Mouse (Mus musculus) neural tube, embryonic 12.5 days (tissue): Measurements from ENCODE around the gene Adgrg7. TPM values are rescaled to one million over a fixed set of nuclear protein-coding genes. Genes with fewer than 3 reads are reported as not detected.

Experiments used
- ATAC-seq: fragments of 200-750 bp; cut with Nextera tagmentation; 2 replicates; pipeline ENCODE4 v1.8.0; 2017; ENCODE audit warnings: low read depth, mild to moderate bottlenecking, moderate TSS enrichment, moderate library complexity; ENCODE audit not compliant: low FRiP score
- H3K27ac ChIP-seq: fragments of 300-500 bp; sonication (generic); 2 replicates; pipeline ENCODE4 v1.5.1; 2016
- H3K27me3 ChIP-seq: fragments of 300-500 bp; sonication (generic); replicated peaks from 2 replicates; pipeline ENCODE4 v1.6.1; 2016; ENCODE audit warnings: mild to moderate bottlenecking
- H3K36me3 ChIP-seq: fragments of 300-500 bp; sonication (generic); 2 replicates; pipeline ENCODE4 v1.6.1; 2016; ENCODE audit warnings: mild to moderate bottlenecking
- H3K4me1 ChIP-seq: fragments of 300-500 bp; sonication (generic); 2 replicates; pipeline ENCODE4 v1.6.1; 2016
- H3K4me2 ChIP-seq: fragments of 300-500 bp; sonication (generic); replicated peaks from 2 replicates; pipeline ENCODE4 v1.6.1; 2016; ENCODE audit warnings: mild to moderate bottlenecking
- H3K4me3 ChIP-seq: fragments of 300-500 bp; sonication (generic); 2 replicates; pipeline ENCODE4 v1.5.1; 2016
- H3K9ac ChIP-seq: fragments of 300-500 bp; sonication (generic); 2 replicates; pipeline ENCODE4 v1.6.1; 2016; ENCODE audit warnings: mild to moderate bottlenecking
- H3K9me3 ChIP-seq: fragments of 300-500 bp; sonication (generic); 2 replicates; pipeline ENCODE4 v1.6.1; 2016; ENCODE audit warnings: mild to moderate bottlenecking
- WGBS: fragments of 180-500 bp; shearing (Covaris S2); methylation state at CpG from one replicate; pipeline ENCODE4 v1.1.7; 2016; 5-methylcytosine and 5-hydroxymethylcytosine counted together
- polyA plus RNA-seq: library from polyadenylated mRNA; unstranded; fragments of >200 nt; fragmentation: Nextera tagmentation; extraction: Ambion mirVana; gene quantifications from 2 replicates; pipeline ENCODE4 v1.2.1, GENCODE M21; 2016

Gene Adgrg7
- 0.06 and 0.08 TPM in 2 replicates for polyA plus RNA-seq

- Histone ChIP-seq H3K27ac (no peak within 1 kb of the TSS), H3K9ac (no peak within 1 kb of the TSS), H3K4me2 (no peak within 1 kb of the TSS), H3K36me3 (no peaks in the 10 kb centered on the region), H3K4me3 (no peak within 1 kb of the TSS), H3K27me3 (no peaks in the 10 kb centered on the region), H3K4me1 (no peaks in the 10 kb centered on the region), H3K9me3 (no peaks in the 10 kb centered on the region)
- no peak for ATAC-seq
- WGBS, result 67% methylated on average over 8 of the region's 8 CpGs
These were observed at the start of gene Adgrg7 for GRCm38 (mm10) chr16:56795481-56796139. TSS of gene Adgrg7 (minus strand) at chr16:56795855.

- Histone ChIP-seq H3K27ac (no peak overlapping the region), H3K27me3 (no peaks in the 10 kb centered on the region), H3K4me1 (no peaks in the 10 kb centered on the region), H3K4me3 (no peak overlapping the region), H3K9ac (no peak overlapping the region), H3K9me3 (no peaks in the 10 kb centered on the region), H3K36me3 (no peaks in the 10 kb centered on the region), H3K4me2 (no peak overlapping the region)
- WGBS, result 90% methylated on average over 5 of the region's 5 CpGs
- ATAC-seq, result no peak
These were observed 47.3 kb upstream of the Adgrg7 start for GRCm38 (mm10) chr16:56842988-56843387.

GRCm38 (mm10) chr16:56833312-56833711 is 37.7 kb upstream of the Adgrg7 start:
- Histone ChIP-seq H3K36me3 (no peaks in the 10 kb centered on the region), H3K4me2 (no peak overlapping the region), H3K9me3 (no peaks in the 10 kb centered on the region), H3K4me3 (no peak overlapping the region), H3K27me3 (no peaks in the 10 kb centered on the region), H3K27ac (no peak overlapping the region), H3K4me1 (no peaks in the 10 kb centered on the region), H3K9ac (no peak overlapping the region)
- WGBS, result 96% methylated on average over 1 of the region's 1 CpGs
- ATAC-seq, result no peak

- no peak overlapping the region for H3K4me2 ChIP-seq
- H3K9ac ChIP-seq, result no peak overlapping the region
- no peaks in the 10 kb centered on the region for H3K27me3 ChIP-seq
- no peak for ATAC-seq
- no peaks in the 10 kb centered on the region for H3K9me3 ChIP-seq
- H3K4me3 ChIP-seq, result no peak overlapping the region
- no peak overlapping the region for H3K27ac ChIP-seq
- no peaks in the 10 kb centered on the region for H3K4me1 ChIP-seq
- H3K36me3 ChIP-seq, result no peaks in the 10 kb centered on the region
- WGBS, result 91% methylated on average over 2 of the region's 2 CpGs
These were observed 36.3 kb upstream of the Adgrg7 start for GRCm38 (mm10) chr16:56831986-56832385.

- no peak for ATAC-seq
- Histone ChIP-seq H3K36me3 (no peaks in the 10 kb centered on the region), H3K4me3 (no peak overlapping the region), H3K4me2 (no peak overlapping the region), H3K27ac (no peak overlapping the region), H3K9ac (no peak overlapping the region), H3K27me3 (no peaks in the 10 kb centered on the region), H3K9me3 (no peaks in the 10 kb centered on the region), H3K4me1 (no peaks in the 10 kb centered on the region)
- 82% methylated on average over 6 of the region's 6 CpGs for WGBS
These were observed 5.9 kb upstream of the Adgrg7 start for GRCm38 (mm10) chr16:56801370-56802109.

- no peak overlapping the region for H3K4me2 ChIP-seq
- 93% methylated on average over 7 of the region's 7 CpGs for WGBS
- no peaks in the 10 kb centered on the region for H3K27me3 ChIP-seq
- no peaks in the 10 kb centered on the region for H3K36me3 ChIP-seq
- H3K4me3 ChIP-seq, result no peak overlapping the region
- no peaks in the 10 kb centered on the region for H3K9me3 ChIP-seq
- no peak overlapping the region for H3K27ac ChIP-seq
- no peaks in the 10 kb centered on the region for H3K4me1 ChIP-seq
- no peak for ATAC-seq
- H3K9ac ChIP-seq, result no peak overlapping the region
These were observed 5.3 kb upstream of the Adgrg7 start for GRCm38 (mm10) chr16:56800946-56801345.

- no peaks in the 10 kb centered on the region for H3K27me3 ChIP-seq
- 49% methylated on average over 2 of the region's 2 CpGs for WGBS
These were observed 4.8 kb upstream of the Adgrg7 start for GRCm38 (mm10) chr16:56800469-56800868.

GRCm38 (mm10) chr16:56799541-56800029 is 3.9 kb upstream of the Adgrg7 start:
- Histone ChIP-seq H3K27ac (no peak overlapping the region), H3K27me3 (no peaks in the 10 kb centered on the region), H3K4me3 (no peak overlapping the region), H3K36me3 (no peaks in the 10 kb centered on the region), H3K4me1 (no peaks in the 10 kb centered on the region), H3K9ac (no peak overlapping the region), H3K9me3 (no peaks in the 10 kb centered on the region), H3K4me2 (no peak overlapping the region)
- WGBS, result 87% methylated on average over 3 of the region's 3 CpGs
- no peak for ATAC-seq

More at GRCm38 (mm10) chr16:56800469-56800868, 4.8 kb upstream of the Adgrg7 start:
- no peak for ATAC-seq
- H3K36me3 ChIP-seq, result no peaks in the 10 kb centered on the region
- H3K27ac ChIP-seq, result no peak overlapping the region
- no peak overlapping the region for H3K9ac ChIP-seq
- H3K9me3 ChIP-seq, result no peaks in the 10 kb centered on the region
- H3K4me3 ChIP-seq, result no peak overlapping the region
- H3K4me2 ChIP-seq, result no peak overlapping the region
- no peaks in the 10 kb centered on the region for H3K4me1 ChIP-seq

- Histone ChIP-seq H3K4me1 (no peaks in the 10 kb centered on the region), H3K27me3 (no peaks in the 10 kb centered on the region), H3K36me3 (no peaks in the 10 kb centered on the region), H3K9me3 (no peaks in the 10 kb centered on the region), H3K27ac (no peak overlapping the region), H3K9ac (no peak overlapping the region), H3K4me2 (no peak overlapping the region), H3K4me3 (no peak overlapping the region)
- no peak for ATAC-seq
- WGBS, result 87% methylated on average over 7 of the region's 7 CpGs
These were observed 3.2 kb upstream of the Adgrg7 start for GRCm38 (mm10) chr16:56798873-56799272.

GRCm38 (mm10) chr16:56794383-56795144 is 1.1 kb downstream of the Adgrg7 start:
- 80% methylated on average over 7 of the region's 7 CpGs for WGBS
- no peak for ATAC-seq
- Histone ChIP-seq H3K27me3 (no peaks in the 10 kb centered on the region), H3K4me2 (no peak overlapping the region), H3K9ac (no peak overlapping the region), H3K9me3 (no peaks in the 10 kb centered on the region), H3K27ac (no peak overlapping the region), H3K4me3 (no peak overlapping the region), H3K4me1 (no peaks in the 10 kb centered on the region), H3K36me3 (no peaks in the 10 kb centered on the region)

GRCm38 (mm10) chr16:56793778-56794177 is 1.9 kb downstream of the Adgrg7 start:
- no peak overlapping the region for H3K4me2 ChIP-seq
- no peaks in the 10 kb centered on the region for H3K4me1 ChIP-seq
- no peak overlapping the region for H3K27ac ChIP-seq
- no peaks in the 10 kb centered on the region for H3K27me3 ChIP-seq
- H3K4me3 ChIP-seq, result no peak overlapping the region
- no peak for ATAC-seq
- 90% methylated on average over 1 of the region's 1 CpGs for WGBS
- no peaks in the 10 kb centered on the region for H3K36me3 ChIP-seq
- no peak overlapping the region for H3K9ac ChIP-seq
- no peaks in the 10 kb centered on the region for H3K9me3 ChIP-seq

- no peak overlapping the region for H3K4me3 ChIP-seq
- H3K9ac ChIP-seq, result no peak overlapping the region
- no peaks in the 10 kb centered on the region for H3K27me3 ChIP-seq
- ATAC-seq, result no peak
- no peak overlapping the region for H3K27ac ChIP-seq
- no peaks in the 10 kb centered on the region for H3K36me3 ChIP-seq
- H3K4me2 ChIP-seq, result no peak overlapping the region
- H3K4me1 ChIP-seq, result no peaks in the 10 kb centered on the region
- H3K9me3 ChIP-seq, result no peaks in the 10 kb centered on the region
- WGBS, result 90% methylated on average over 2 of the region's 2 CpGs
These were observed 9.7 kb downstream of the Adgrg7 start for GRCm38 (mm10) chr16:56785943-56786342.
